Mouse (Mus musculus) ES-Bruce4 (cell line): Measurements from ENCODE around the gene Agps.

ENCODE experiments used
- CTCF ChIP-seq: IDR thresholded peaks from one replicate; pipeline ENCODE4 v1.8.1; 2011; ENCODE audit warnings: low read depth, low read length
- EP300 ChIP-seq: IDR thresholded peaks from 2 replicates; pipeline ENCODE4 v1.6.1; 2011; ENCODE audit warnings: low read depth, low read length; ENCODE audit not compliant: insufficient read depth
- POLR2A ChIP-seq: IDR thresholded peaks from one replicate; pipeline ENCODE4 v1.8.1; 2011; ENCODE audit warnings: low read length; ENCODE audit not compliant: insufficient read depth

DNA sequence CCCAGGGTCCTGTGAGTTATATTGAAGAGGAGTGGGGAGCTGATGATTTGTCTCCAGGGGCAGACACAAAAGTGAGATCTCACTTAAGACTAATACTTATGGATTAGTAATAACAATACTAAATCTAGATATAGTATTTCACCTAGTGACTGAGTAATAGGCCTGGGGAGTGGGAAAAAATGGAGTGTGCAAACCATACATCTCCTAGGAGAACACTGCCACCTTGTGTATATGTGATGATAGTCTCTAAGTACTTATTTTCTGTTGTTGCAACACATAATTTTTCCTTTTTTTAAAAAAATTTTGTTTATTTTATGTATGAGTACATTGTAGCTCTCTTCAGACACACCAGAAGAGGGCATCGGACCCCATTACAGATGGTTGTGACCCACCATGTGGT, 15.7 kb downstream of the Agps start:
- TF ChIP-seq POLR2A (no peak), EP300 (no peak), CTCF (no peak)
